Mouse (Mus musculus): ENCODE measurements around the gene Nepn. TPM values are rescaled to one million over a fixed set of nuclear protein-coding genes. Genes with fewer than 3 reads are reported as not detected.
A peak's percentile ranks its signal among the peaks of the same experiment; 100 is the strongest.

Gene Nepn
- total RNA-seq, 1 experiment: not detected

DNA sequence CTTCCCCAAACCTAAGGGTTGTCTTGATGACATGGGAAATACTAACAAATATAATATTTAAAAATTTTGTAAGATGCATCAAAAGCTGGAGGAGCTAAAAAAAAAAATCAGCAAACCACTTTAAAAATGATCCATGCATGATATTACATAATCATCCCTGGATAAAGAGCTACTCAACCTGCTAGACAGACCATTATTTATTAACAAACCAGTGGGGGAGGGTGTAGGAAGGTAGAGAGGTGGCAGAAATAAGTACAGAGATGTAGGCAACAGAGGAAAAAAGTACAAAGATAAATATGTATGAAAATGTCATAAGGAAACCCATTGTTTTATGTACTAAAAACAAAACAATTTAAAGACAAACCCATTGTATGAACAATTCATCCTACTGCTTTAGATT is 14.1 kb upstream of the Nepn start:
- H3K27ac ChIP-seq (ENCODE audit: insufficient read depth, low read depth, low read length, poor library complexity, severe bottlenecking): no peak overlapping the region
- no peaks in the 10 kb centered on the region for H3K36me3 ChIP-seq (ENCODE audit: control insufficient read depth, insufficient read depth, low read length, poor library complexity, severe bottlenecking)
- no peaks in the 10 kb centered on the region for H3K9me3 ChIP-seq (ENCODE audit: control insufficient read depth, insufficient read depth, low read depth, low read length)
- DNase-seq (ENCODE audit: low read depth, low spot score): no peak
- H3K4me3 ChIP-seq (ENCODE audit: insufficient read depth in 1 of 2, low read depth in 1 of 2, low read length in 2 of 2, poor library complexity in 1 of 2, severe bottlenecking in 1 of 2): no peak overlapping the region
- no peaks in the 10 kb centered on the region for H3K4me1 ChIP-seq (ENCODE audit: control insufficient read depth in 2 of 2, insufficient read depth in 2 of 2, low read length in 2 of 2, poor library complexity in 1 of 2)
- TF ChIP-seq ZNF384 (IDR thresholded peaks at IDR 0.05; ENCODE audit: low read depth, low read length): no peak
- no peak for TF ChIP-seq MAFK (IDR thresholded peaks at IDR 0.05; ENCODE audit: insufficient read depth, low read depth, low read length)
- no peak for TF ChIP-seq CHD2 (IDR thresholded peaks at IDR 0.05; ENCODE audit: low read depth, low read length)
- TF ChIP-seq HCFC1 (IDR thresholded peaks at IDR 0.05; ENCODE audit: borderline replicate concordance, insufficient read depth, low read length): no peak
- TF ChIP-seq ZC3H11A (IDR thresholded peaks at IDR 0.05; ENCODE audit: borderline replicate concordance, low read depth, low read length): no peak
- in situ Hi-C loops (cut with MboI; ENCODE audit: low sequenced_read_pairs in 2 of 2, unreplicated experiment in 2 of 2): loop anchor here in 1 of 2 experiments (25.0 kb wide), 2 partner anchors 237 to 587 kb away; no protein-coding TSS in a partner anchor
- no peak overlapping the region for H3K9ac ChIP-seq (ENCODE audit: insufficient read depth, low read depth, low read length, poor library complexity, severe bottlenecking)

DNA sequence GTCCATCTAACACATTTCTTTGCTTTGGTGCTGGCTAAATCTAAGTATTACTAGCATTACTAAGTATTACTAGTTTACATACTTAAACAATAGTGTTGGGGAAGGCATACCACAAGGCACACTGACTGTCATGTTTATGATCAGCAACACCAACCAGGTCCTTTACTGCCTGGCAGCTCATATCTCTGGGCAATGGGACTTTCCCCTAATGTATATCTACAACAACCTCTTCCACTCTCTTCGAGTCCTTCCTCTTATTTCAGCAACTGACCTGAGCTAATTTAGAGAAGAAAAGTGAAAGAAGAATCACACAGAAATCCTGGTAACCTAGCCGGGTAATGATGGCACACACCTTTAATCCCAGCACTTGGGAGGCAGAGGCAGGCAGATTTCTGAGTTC is 12.3 kb upstream of the Nepn start:
- Histone ChIP-seq H3K4me1 (ENCODE audit: control insufficient read depth in 2 of 2, insufficient read depth in 2 of 2, low read length in 2 of 2, poor library complexity in 1 of 2) (peaks cover 0 to 6% of the 10 kb centered on the region in 2 experiments; a peak in 1 of 4 replicates), H3K9ac (ENCODE audit: insufficient read depth, low read depth, low read length, poor library complexity, severe bottlenecking) (no peak overlapping the region), H3K4me3 (ENCODE audit: insufficient read depth in 1 of 2, low read depth in 1 of 2, low read length in 2 of 2, poor library complexity in 1 of 2, severe bottlenecking in 1 of 2) (no peak overlapping the region), H3K36me3 (ENCODE audit: control insufficient read depth, insufficient read depth, low read length, poor library complexity, severe bottlenecking) (no peaks in the 10 kb centered on the region), H3K9me3 (ENCODE audit: control insufficient read depth, insufficient read depth, low read depth, low read length) (no peaks in the 10 kb centered on the region), H3K27ac (ENCODE audit: insufficient read depth, low read depth, low read length, poor library complexity, severe bottlenecking) (no peak overlapping the region)
- no peak for TF ChIP-seq ZC3H11A (IDR thresholded peaks at IDR 0.05; ENCODE audit: borderline replicate concordance, low read depth, low read length)
- no peak for TF ChIP-seq MAFK (IDR thresholded peaks at IDR 0.05; ENCODE audit: insufficient read depth, low read depth, low read length)
- TF ChIP-seq CHD2 (IDR thresholded peaks at IDR 0.05; ENCODE audit: low read depth, low read length): no peak
- no peak for TF ChIP-seq ZNF384 (IDR thresholded peaks at IDR 0.05; ENCODE audit: low read depth, low read length)
- no peak for TF ChIP-seq HCFC1 (IDR thresholded peaks at IDR 0.05; ENCODE audit: borderline replicate concordance, insufficient read depth, low read length)
- DNase-seq (ENCODE audit: low read depth, low spot score): no peak
- in situ Hi-C loops (cut with MboI; ENCODE audit: low sequenced_read_pairs in 2 of 2, unreplicated experiment in 2 of 2): loop anchor here in 1 of 2 experiments (25.0 kb wide), 2 partner anchors 239 to 589 kb away; no protein-coding TSS in a partner anchor

DNA sequence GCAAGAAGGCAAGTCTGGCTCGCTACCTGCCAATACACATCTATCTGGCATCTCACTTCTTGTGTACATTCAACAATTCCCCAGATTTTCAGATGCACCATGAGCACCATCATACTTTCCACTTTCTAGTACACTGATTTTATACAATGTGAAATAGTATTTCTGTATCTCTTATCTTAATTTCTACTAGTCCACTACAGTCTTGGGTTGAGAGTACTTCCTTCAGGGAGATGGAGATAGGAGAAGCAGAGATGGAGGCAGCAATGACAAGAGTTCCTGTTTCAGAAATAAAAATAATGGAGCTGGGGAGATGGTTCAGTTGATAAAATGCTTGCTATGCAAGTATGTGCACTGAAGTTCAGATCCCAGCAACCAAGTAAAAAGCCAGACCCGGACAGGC is 11.0 kb upstream of the Nepn start:
- H3K36me3 ChIP-seq (ENCODE audit: control insufficient read depth, insufficient read depth, low read length, poor library complexity, severe bottlenecking): no peaks in the 10 kb centered on the region
- no peak overlapping the region for H3K9ac ChIP-seq (ENCODE audit: insufficient read depth, low read depth, low read length, poor library complexity, severe bottlenecking)
- H3K4me1 ChIP-seq (ENCODE audit: control insufficient read depth in 2 of 2, insufficient read depth in 2 of 2, low read length in 2 of 2, poor library complexity in 1 of 2): peaks cover 0 to 6% of the 10 kb centered on the region in 2 experiments; a peak in 1 of 4 replicates
- H3K4me3 ChIP-seq (ENCODE audit: insufficient read depth in 1 of 2, low read depth in 1 of 2, low read length in 2 of 2, poor library complexity in 1 of 2, severe bottlenecking in 1 of 2): no peak overlapping the region
- no peaks in the 10 kb centered on the region for H3K9me3 ChIP-seq (ENCODE audit: control insufficient read depth, insufficient read depth, low read depth, low read length)
- no peak overlapping the region for H3K27ac ChIP-seq (ENCODE audit: insufficient read depth, low read depth, low read length, poor library complexity, severe bottlenecking)
- no peak for DNase-seq (ENCODE audit: low read depth, low spot score)
- TF ChIP-seq MAFK (IDR thresholded peaks at IDR 0.05; ENCODE audit: insufficient read depth, low read depth, low read length) (no peak), HCFC1 (IDR thresholded peaks at IDR 0.05; ENCODE audit: borderline replicate concordance, insufficient read depth, low read length) (no peak), CHD2 (IDR thresholded peaks at IDR 0.05; ENCODE audit: low read depth, low read length) (no peak), ZC3H11A (IDR thresholded peaks at IDR 0.05; ENCODE audit: borderline replicate concordance, low read depth, low read length) (no peak), ZNF384 (IDR thresholded peaks at IDR 0.05; ENCODE audit: low read depth, low read length) (no peak)
- in situ Hi-C loops (cut with MboI; ENCODE audit: low sequenced_read_pairs in 2 of 2, unreplicated experiment in 2 of 2): loop anchor here in 1 of 2 experiments (25.0 kb wide), 2 partner anchors 241 to 591 kb away; no protein-coding TSS in a partner anchor

DNA sequence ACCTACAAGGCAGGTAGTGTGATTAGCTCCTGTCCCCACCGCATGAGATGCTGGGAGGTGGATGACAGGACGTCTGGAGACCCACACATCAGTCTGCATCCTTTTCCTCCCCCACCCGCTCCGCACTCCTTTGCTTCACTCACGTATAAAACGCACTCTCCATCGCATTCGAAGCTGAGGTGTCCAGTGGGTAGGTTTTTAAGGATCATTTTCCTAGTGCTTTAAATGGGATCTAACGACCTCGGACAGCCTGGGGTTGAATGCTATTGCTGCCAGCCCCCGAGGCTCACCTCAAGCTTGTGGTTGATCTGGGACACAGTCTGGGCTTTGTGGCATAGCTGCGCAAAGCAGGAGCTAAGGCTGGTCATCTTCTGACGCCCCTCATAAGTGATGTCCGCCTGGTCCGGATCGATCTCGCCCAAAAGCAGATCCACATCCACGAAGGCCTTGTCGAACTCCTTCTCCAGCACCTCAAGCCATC is 7.4 kb upstream of the Nepn start:
- peak; percentile 19 for DNase-seq (ENCODE audit: low read depth, low spot score)
- peaks cover 0 to 6% of the 10 kb centered on the region in 2 experiments; a peak in 1 of 4 replicates for H3K4me1 ChIP-seq (ENCODE audit: control insufficient read depth in 2 of 2, insufficient read depth in 2 of 2, low read length in 2 of 2, poor library complexity in 1 of 2)
- in situ Hi-C loops (cut with MboI; ENCODE audit: low sequenced_read_pairs in 2 of 2, unreplicated experiment in 2 of 2): loop anchor here (10.0 to 25.0 kb wide), 3 partner anchors 167 to 594 kb away; no protein-coding TSS in a partner anchor

More for the DNA sequence above, 7.4 kb upstream of the Nepn start:
- Histone ChIP-seq H3K36me3 (ENCODE audit: control insufficient read depth, insufficient read depth, low read length, poor library complexity, severe bottlenecking) (no peaks in the 10 kb centered on the region), H3K4me3 (ENCODE audit: insufficient read depth in 1 of 2, low read depth in 1 of 2, low read length in 2 of 2, poor library complexity in 1 of 2, severe bottlenecking in 1 of 2) (peak overlapping the region; percentile 75 to 99), H3K27ac (ENCODE audit: insufficient read depth, low read depth, low read length, poor library complexity, severe bottlenecking) (0 out of 2 replicates have a peak overlapping the region, but pooled peaks have one; percentile 36), H3K9ac (ENCODE audit: insufficient read depth, low read depth, low read length, poor library complexity, severe bottlenecking) (peak overlapping the region; percentile 92), H3K9me3 (ENCODE audit: control insufficient read depth, insufficient read depth, low read depth, low read length) (no peaks in the 10 kb centered on the region)
- TF ChIP-seq ZC3H11A (IDR thresholded peaks at IDR 0.05; ENCODE audit: borderline replicate concordance, low read depth, low read length) (no peak), CHD2 (IDR thresholded peaks at IDR 0.05; ENCODE audit: low read depth, low read length) (no peak), ZNF384 (IDR thresholded peaks at IDR 0.05; ENCODE audit: low read depth, low read length) (no peak), HCFC1 (IDR thresholded peaks at IDR 0.05; ENCODE audit: borderline replicate concordance, insufficient read depth, low read length) (no peak), MAFK (IDR thresholded peaks at IDR 0.05; ENCODE audit: insufficient read depth, low read depth, low read length) (no peak)
